Mouse (Mus musculus) limb, embryonic 11.5 days (tissue): ENCODE measurements around the gene Nwd2. TPM values are rescaled to one million over a fixed set of nuclear protein-coding genes. Genes with fewer than 3 reads are reported as not detected.
A peak's percentile ranks its signal among the peaks of the same experiment; 100 is the strongest.

Experiments used
- ATAC-seq: fragments of 200-750 bp; cut with Nextera tagmentation; 2 replicates; pipeline ENCODE4 v1.8.0; 2017; ENCODE audit warnings: low read depth; ENCODE audit not compliant: insufficient number of reproducible peaks, low FRiP score, low TSS enrichment
- DNase-seq: peaks from one replicate; pipeline ENCODE4 v3.0.0-alpha.2; 2015; ENCODE audit warnings: low spot score
- H3K27ac ChIP-seq: fragments of 300-500 bp; sonication (generic); replicated peaks from 2 replicates; pipeline ENCODE4 v1.5.1; 2014; ENCODE audit warnings: low read depth, mild to moderate bottlenecking, low read length
- H3K27me3 ChIP-seq: fragments of 300-500 bp; sonication (generic); 2 replicates; pipeline ENCODE4 v1.6.1; 2014; ENCODE audit warnings: mild to moderate bottlenecking, low read length, mixed read lengths; ENCODE audit not compliant: control insufficient read depth, insufficient read depth
- H3K36me3 ChIP-seq: fragments of 300-500 bp; sonication (generic); 2 replicates; pipeline ENCODE4 v1.6.1; 2014; ENCODE audit warnings: mild to moderate bottlenecking, low read length, moderate library complexity, mixed read lengths; ENCODE audit not compliant: control insufficient read depth, insufficient read depth
- H3K4me1 ChIP-seq: fragments of 300-500 bp; sonication (generic); 2 replicates; pipeline ENCODE4 v1.6.1; 2014; ENCODE audit warnings: low read length, mixed read lengths; ENCODE audit not compliant: control insufficient read depth, insufficient read depth
- H3K4me2 ChIP-seq: fragments of 300-500 bp; sonication (generic); 2 replicates; pipeline ENCODE4 v1.6.1; 2014; ENCODE audit warnings: low read depth, mild to moderate bottlenecking, moderate library complexity; ENCODE audit not compliant: severe bottlenecking
- H3K4me3 ChIP-seq: fragments of 300-500 bp; sonication (generic); 2 replicates; pipeline ENCODE4 v1.5.1; 2014; ENCODE audit warnings: low read depth, low read length
- H3K9ac ChIP-seq: fragments of 300-500 bp; sonication (generic); 2 replicates; pipeline ENCODE4 v1.6.1; 2014; ENCODE audit warnings: mild to moderate bottlenecking, low read length
- H3K9me3 ChIP-seq: fragments of 300-500 bp; sonication (generic); 2 replicates; pipeline ENCODE4 v1.6.1; 2016; ENCODE audit warnings: low read length; ENCODE audit not compliant: control insufficient read depth
- WGBS: fragments of 180-500 bp; shearing (Covaris S2); extraction: QIAGEN DNeasy Blood & Tissue Kit; methylation state at CpG from one replicate; pipeline ENCODE4 v1.1.7; 2014; 5-methylcytosine and 5-hydroxymethylcytosine counted together
- polyA plus RNA-seq: library from polyadenylated mRNA; unstranded; fragments of >200 nt; fragmentation: Nextera tagmentation; extraction: Ambion mirVana; gene quantifications from 2 replicates; pipeline ENCODE4 v1.2.1, GENCODE M21; 2014

Gene Nwd2
- polyA plus RNA-seq, 1 experiment from 2014 or later = 0.15 TPM

- WGBS = 81% methylated on average over 3 of the region's 3 CpGs
Observed at GRCm38 (mm10) chr5:63728955-63729354, 80.1 kb downstream of the Nwd2 start.

GRCm38 (mm10) chr5:63735521-63735920 is 86.6 kb downstream of the Nwd2 start:
- Histone ChIP-seq H3K27ac (no peak overlapping the region), H3K4me2 (no peak overlapping the region), H3K36me3 (no peaks in the 10 kb centered on the region), H3K9ac (no peak overlapping the region), H3K4me1 (no peaks in the 10 kb centered on the region), H3K4me3 (no peak overlapping the region), H3K27me3 (no peaks in the 10 kb centered on the region), H3K9me3 (no peaks in the 10 kb centered on the region)
- WGBS = 79% methylated on average over 7 of the region's 7 CpGs
- DNase-seq (no peak), ATAC-seq (no peak)

More at GRCm38 (mm10) chr5:63728955-63729354, 80.1 kb downstream of the Nwd2 start:
- no peak for ATAC-seq
- H3K27ac ChIP-seq = no peak overlapping the region
- no peaks in the 10 kb centered on the region for H3K36me3 ChIP-seq
- no peaks in the 10 kb centered on the region for H3K4me1 ChIP-seq
- no peak overlapping the region for H3K4me2 ChIP-seq
- no peak for DNase-seq
- no peak overlapping the region for H3K4me3 ChIP-seq
- no peak overlapping the region for H3K9ac ChIP-seq
- H3K27me3 ChIP-seq = no peaks in the 10 kb centered on the region
- no peaks in the 10 kb centered on the region for H3K9me3 ChIP-seq

- DNase-seq = no peak
- Histone ChIP-seq H3K4me3 (no peak overlapping the region), H3K9me3 (no peaks in the 10 kb centered on the region), H3K9ac (no peak overlapping the region), H3K27ac (no peak overlapping the region), H3K36me3 (no peaks in the 10 kb centered on the region), H3K4me2 (no peak overlapping the region), H3K4me1 (no peaks in the 10 kb centered on the region), H3K27me3 (no peaks in the 10 kb centered on the region)
- 83% methylated on average over 2 of the region's 2 CpGs for WGBS
- no peak for ATAC-seq
Observed at GRCm38 (mm10) chr5:63743426-63743825, 94.5 kb downstream of the Nwd2 start.

- no peak for DNase-seq
Observed at GRCm38 (mm10) chr5:63748299-63748698, 99.4 kb downstream of the Nwd2 start.

DNA sequence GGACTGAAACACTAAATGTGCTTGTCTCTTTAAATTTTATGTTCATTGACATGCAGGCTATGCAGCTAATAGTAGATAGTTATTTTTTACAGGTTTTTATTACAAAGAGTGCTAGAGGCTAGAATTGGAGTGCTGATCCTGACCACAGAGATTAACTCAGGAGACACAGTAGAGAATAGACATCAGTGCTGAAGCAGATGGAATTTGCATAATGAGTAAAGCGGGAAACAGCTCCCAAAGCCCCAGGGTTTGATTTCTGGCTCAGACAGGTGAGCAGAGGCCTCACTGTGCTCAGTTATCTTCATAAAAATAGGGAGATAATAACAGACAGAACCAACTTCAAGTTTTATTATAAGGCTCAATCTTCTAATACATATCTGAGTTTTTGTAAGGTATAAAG is 99.9 kb downstream of the Nwd2 start:
- DNase-seq = no peak
- H3K27me3 ChIP-seq = no peaks in the 10 kb centered on the region
- ATAC-seq = no peak
- no peak overlapping the region for H3K4me3 ChIP-seq
- no peak overlapping the region for H3K27ac ChIP-seq
- no peak overlapping the region for H3K9ac ChIP-seq
- H3K9me3 ChIP-seq = no peaks in the 10 kb centered on the region
- WGBS = 81% methylated on average over 1 of the region's 1 CpGs
- no peaks in the 10 kb centered on the region for H3K4me1 ChIP-seq
- no peak overlapping the region for H3K4me2 ChIP-seq
- no peaks in the 10 kb centered on the region for H3K36me3 ChIP-seq

More at GRCm38 (mm10) chr5:63748299-63748698, 99.4 kb downstream of the Nwd2 start:
- Histone ChIP-seq H3K4me3 (no peak overlapping the region), H3K4me1 (no peaks in the 10 kb centered on the region), H3K9ac (no peak overlapping the region), H3K27me3 (no peaks in the 10 kb centered on the region), H3K9me3 (no peaks in the 10 kb centered on the region), H3K36me3 (no peaks in the 10 kb centered on the region), H3K27ac (no peak overlapping the region), H3K4me2 (no peak overlapping the region)
- no peak for ATAC-seq
- 66% methylated on average over 2 of the region's 2 CpGs for WGBS

DNA sequence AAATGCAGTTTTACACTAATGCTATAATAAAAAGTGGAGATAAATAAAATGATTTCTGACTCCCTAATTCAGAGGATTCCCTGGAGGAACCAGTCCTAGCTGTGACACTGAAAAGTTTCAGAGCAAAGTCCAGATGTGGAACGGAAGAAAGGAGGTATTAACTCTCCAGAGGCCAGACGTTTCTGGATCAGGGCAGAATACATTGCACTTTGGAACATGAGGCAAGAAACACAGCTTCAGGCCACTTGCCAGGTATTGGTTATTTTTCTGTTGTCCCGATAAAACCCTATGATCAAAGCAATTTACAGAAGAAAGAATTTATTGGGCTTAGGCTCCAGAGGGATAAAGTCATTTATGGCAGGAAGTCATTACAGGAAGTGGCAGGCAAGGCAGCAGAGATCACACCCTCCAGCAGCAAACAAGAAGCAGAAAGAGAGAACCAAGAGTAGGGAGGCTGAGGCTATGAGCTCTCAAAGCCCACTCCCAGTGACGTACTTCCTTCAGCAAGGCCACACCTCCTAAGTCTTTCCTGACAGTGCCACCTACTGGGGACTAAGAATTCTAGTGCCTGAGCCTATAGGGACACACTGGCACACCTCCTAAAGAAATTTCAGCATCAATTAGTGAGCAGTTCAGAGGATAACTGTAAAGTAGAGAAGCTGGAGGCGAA is 106.3 kb downstream of the Nwd2 start:
- no peaks in the 10 kb centered on the region for H3K36me3 ChIP-seq
- no peaks in the 10 kb centered on the region for H3K4me1 ChIP-seq
- no peaks in the 10 kb centered on the region for H3K27me3 ChIP-seq
- WGBS = 47% methylated on average over 5 of the region's 5 CpGs
- H3K9me3 ChIP-seq = no peaks in the 10 kb centered on the region
- no peak overlapping the region for H3K4me2 ChIP-seq
- DNase-seq = no peak
- no peak for ATAC-seq
- no peak overlapping the region for H3K4me3 ChIP-seq
- H3K9ac ChIP-seq = no peak overlapping the region
- H3K27ac ChIP-seq = no peak overlapping the region

DNA sequence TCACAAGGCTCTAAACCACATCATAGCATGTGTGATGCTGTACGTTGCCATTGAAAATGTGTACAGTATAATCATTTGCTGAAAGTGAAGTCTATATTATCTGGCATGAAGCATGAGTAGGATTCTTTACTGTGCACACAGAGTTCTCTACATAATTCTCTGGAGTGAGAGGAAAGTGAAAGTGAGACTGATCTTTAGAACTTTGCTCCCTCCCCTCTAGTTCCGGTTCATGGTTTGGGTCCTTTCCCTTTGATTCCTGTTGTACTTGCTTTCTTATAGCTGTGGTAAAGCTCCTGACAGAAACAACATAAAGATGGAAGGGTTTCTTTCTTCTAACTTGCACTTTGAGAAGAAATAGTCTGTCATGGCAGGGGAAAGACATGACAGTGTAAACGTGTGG is 107.0 kb downstream of the Nwd2 start:
- H3K9me3 ChIP-seq = no peaks in the 10 kb centered on the region
- no peak overlapping the region for H3K9ac ChIP-seq
- WGBS = 82% methylated on average over 3 of the region's 3 CpGs
- H3K27ac ChIP-seq = no peak overlapping the region
- DNase-seq (no peak), ATAC-seq (no peak)
- H3K36me3 ChIP-seq = no peaks in the 10 kb centered on the region
- H3K4me3 ChIP-seq = no peak overlapping the region
- H3K4me2 ChIP-seq = no peak overlapping the region
- no peaks in the 10 kb centered on the region for H3K4me1 ChIP-seq
- H3K27me3 ChIP-seq = no peaks in the 10 kb centered on the region

- 94% methylated on average over 4 of the region's 4 CpGs for WGBS
- Histone ChIP-seq H3K9ac (no peak overlapping the region), H3K36me3 (no peaks in the 10 kb centered on the region), H3K4me3 (no peak overlapping the region), H3K9me3 (no peaks in the 10 kb centered on the region), H3K27me3 (no peaks in the 10 kb centered on the region), H3K4me1 (no peaks in the 10 kb centered on the region), H3K4me2 (no peak overlapping the region), H3K27ac (no peak overlapping the region)
- ATAC-seq (no peak), DNase-seq (no peak)
Observed at GRCm38 (mm10) chr5:63765886-63766285, 117.0 kb downstream of the Nwd2 start.

DNA sequence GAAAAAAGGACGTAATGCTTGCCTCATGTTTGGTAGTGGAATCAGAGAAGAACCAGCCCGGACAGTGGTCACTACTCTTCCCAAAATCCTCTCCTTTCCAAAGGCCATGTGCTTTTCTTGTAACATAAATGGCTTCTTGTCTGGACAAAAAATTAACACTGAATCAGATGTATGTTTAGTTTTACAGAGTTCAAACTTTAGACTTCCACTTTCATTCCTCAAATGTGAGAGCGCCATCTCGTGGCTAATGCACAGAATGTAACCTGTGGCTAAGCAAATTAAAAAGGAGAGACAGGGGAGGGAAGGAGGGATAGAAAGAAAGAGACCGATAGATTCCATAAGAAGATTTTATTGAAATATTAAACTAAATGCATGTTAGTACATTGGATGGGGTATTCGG is 117.8 kb downstream of the Nwd2 start:
- ATAC-seq (no peak), DNase-seq (peak; percentile 76)
- WGBS = 50% methylated on average over 6 of the region's 6 CpGs
- Histone ChIP-seq H3K36me3 (no peaks in the 10 kb centered on the region), H3K27me3 (no peaks in the 10 kb centered on the region), H3K27ac (no peak overlapping the region), H3K4me1 (no peaks in the 10 kb centered on the region), H3K4me3 (no peak overlapping the region), H3K9me3 (no peaks in the 10 kb centered on the region), H3K9ac (no peak overlapping the region), H3K4me2 (no peak overlapping the region)
